Mouse (Mus musculus) CD4-positive, CD25-positive, alpha-beta regulatory T cell, adult 4 months (primary cell): ENCODE results near the gene Bbs2. TPM values are rescaled to one million over a fixed set of nuclear protein-coding genes. Genes with fewer than 3 reads are reported as not detected.
"Not testable (repeated sequence)": the region's sequence is repeated elsewhere in the genome, so short reads cannot be mapped to it uniquely, and the experiment has no call there.

Source experiments
- ATAC-seq: one replicate; pipeline ENCODE4 v1.8.0; 2017
- polyA plus RNA-seq, 2 experiments: library from polyadenylated mRNA; unstranded; fragments of 100-300 nt; shearing (Covaris generic); gene quantifications; one replicate each; pipeline ENCODE4 v1.2.1; 2017

The Bbs2 gene
- 1 to 10 TPM; 7.2 to 7.5 TPM for polyA plus RNA-seq

- peak; percentile 98 for ATAC-seq
Observed at GRCm38 (mm10) chr8:94098081-94098974, at the start of gene Bbs2. Gene Bbs2 (minus strand): TSS chr8:94098928.

GRCm38 (mm10) chr8:94148236-94148635 lies 49.5 kb upstream of the Bbs2 start:
- no peak for ATAC-seq

- ATAC-seq, result no peak
Observed at GRCm38 (mm10) chr8:94140266-94140795, 41.6 kb upstream of the Bbs2 start.

GRCm38 (mm10) chr8:94136933-94137332 lies 38.2 kb upstream of the Bbs2 start, which contains the start of gene Mt4:
Gene Mt4 (plus strand): TSS chr8:94137197.
- ATAC-seq, result no peak

- ATAC-seq, result no peak
Observed at GRCm38 (mm10) chr8:94136192-94136591, 37.5 kb upstream of the Bbs2 start.

- no peak for ATAC-seq
Observed at GRCm38 (mm10) chr8:94135556-94135955, 36.8 kb upstream of the Bbs2 start.

GRCm38 (mm10) chr8:94134601-94135000 lies 35.9 kb upstream of the Bbs2 start:
- ATAC-seq, result not testable (repeated sequence)

- ATAC-seq, result no peak
Observed at GRCm38 (mm10) chr8:94132096-94132495, 33.4 kb upstream of the Bbs2 start.

- ATAC-seq, result no peak
Observed at GRCm38 (mm10) chr8:94130126-94130525, 31.4 kb upstream of the Bbs2 start.

- ATAC-seq, result no peak
Observed at GRCm38 (mm10) chr8:94129133-94129789, 30.5 kb upstream of the Bbs2 start.

GRCm38 (mm10) chr8:94127711-94128110 lies 29.0 kb upstream of the Bbs2 start:
- ATAC-seq, result no peak

GRCm38 (mm10) chr8:94122711-94123468 lies 24.2 kb upstream of the Bbs2 start:
- ATAC-seq, result no peak

GRCm38 (mm10) chr8:94121625-94122024 lies 22.9 kb upstream of the Bbs2 start:
- no peak for ATAC-seq

GRCm38 (mm10) chr8:94118776-94119430 lies 20.2 kb upstream of the Bbs2 start:
- ATAC-seq, result no peak

- ATAC-seq, result no peak
Observed at GRCm38 (mm10) chr8:94113972-94114371, 15.2 kb upstream of the Bbs2 start.

- ATAC-seq, result no peak
Observed at GRCm38 (mm10) chr8:94113435-94113834, 14.7 kb upstream of the Bbs2 start.

- no peak for ATAC-seq
Observed at GRCm38 (mm10) chr8:94110526-94111177, 11.9 kb upstream of the Bbs2 start.

- ATAC-seq, result no peak
Observed at GRCm38 (mm10) chr8:94109835-94110234, 11.1 kb upstream of the Bbs2 start.

- no peak for ATAC-seq
Observed at GRCm38 (mm10) chr8:94109396-94109795, 10.7 kb upstream of the Bbs2 start.

- no peak for ATAC-seq
Observed at GRCm38 (mm10) chr8:94107871-94108270, 9.1 kb upstream of the Bbs2 start.

- ATAC-seq, result no peak
Observed at GRCm38 (mm10) chr8:94104146-94104545, 5.4 kb upstream of the Bbs2 start.

- no peak for ATAC-seq
Observed at GRCm38 (mm10) chr8:94098996-94099395, 268 bp upstream of the Bbs2 start.
